Mouse (Mus musculus) liver, postnatal 0 days (tissue): ENCODE measurements around the gene Gm136.

Experiments
- CTCF ChIP-seq: sonication (generic); IDR thresholded peaks from 2 replicates; pipeline ENCODE4 v1.5.1; 2016; ENCODE audit warnings: antibody characterized with exemption, low read depth
- EP300 ChIP-seq: IDR thresholded peaks from 2 replicates; pipeline ENCODE4 v1.6.1; 2016; ENCODE audit warnings: antibody characterized with exemption, low read depth, mild to moderate bottlenecking

DNA sequence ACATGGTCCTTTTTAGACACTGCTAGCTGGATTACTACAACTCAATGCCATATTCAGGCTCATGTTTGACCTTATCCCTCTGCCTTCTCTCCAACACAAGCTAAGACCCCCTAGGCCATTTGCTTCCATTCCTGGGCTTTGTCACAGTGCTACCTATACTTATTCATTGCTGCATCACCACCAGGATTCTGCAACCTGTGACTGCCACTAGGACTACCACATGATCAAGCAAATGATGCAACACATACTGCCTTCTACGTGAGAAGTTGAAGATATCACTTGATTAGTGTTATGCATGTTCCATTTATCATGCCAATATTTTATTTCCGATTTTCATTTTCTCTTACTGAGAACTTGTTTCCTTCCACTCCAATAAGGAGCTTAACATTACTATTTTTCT, 41.9 kb upstream of the Gm136 start:
- no peak for TF ChIP-seq CTCF
- TF ChIP-seq EP300, result no peak
